Mouse (Mus musculus) lung, embryonic 14.5 days (tissue): ENCODE measurements around the gene Mst1r. TPM values are rescaled to one million over a fixed set of nuclear protein-coding genes. Genes with fewer than 3 reads are reported as not detected.

ENCODE experiments used
- ATAC-seq: fragments of 200-750 bp; cut with Nextera tagmentation; 2 replicates; pipeline ENCODE4 v1.8.0; 2017; ENCODE audit warnings: mild to moderate bottlenecking, moderate TSS enrichment, moderate library complexity; ENCODE audit not compliant: insufficient read depth
- DNase-seq: peaks from one replicate; pipeline ENCODE4 v3.0.0-alpha.2; 2015
- H3K27ac ChIP-seq: fragments of 300-500 bp; sonication (generic); 2 replicates; pipeline ENCODE4 v1.5.1; 2014; ENCODE audit warnings: low read depth, mild to moderate bottlenecking, moderate library complexity
- H3K27me3 ChIP-seq: fragments of 300-500 bp; sonication (generic); 2 replicates; pipeline ENCODE4 v1.6.1; 2014; ENCODE audit warnings: low read length, control low read depth; ENCODE audit not compliant: insufficient read depth
- H3K36me3 ChIP-seq: fragments of 300-500 bp; sonication (generic); 2 replicates; pipeline ENCODE4 v1.6.1; 2014; ENCODE audit warnings: control low read depth; ENCODE audit not compliant: insufficient read depth
- H3K4me1 ChIP-seq: fragments of 300-500 bp; sonication (generic); 2 replicates; pipeline ENCODE4 v1.6.1; 2014; ENCODE audit warnings: antibody characterized with exemption, control low read depth; ENCODE audit not compliant: insufficient read depth
- H3K4me2 ChIP-seq: fragments of 300-500 bp; sonication (generic); 2 replicates; pipeline ENCODE4 v1.6.1; 2014; ENCODE audit warnings: mild to moderate bottlenecking
- H3K4me3 ChIP-seq: fragments of 300-500 bp; sonication (generic); 2 replicates; pipeline ENCODE4 v1.5.1; 2014; ENCODE audit warnings: low read depth, low read length
- H3K9ac ChIP-seq: fragments of 300-500 bp; sonication (generic); 2 replicates; pipeline ENCODE4 v1.6.1; 2014
- H3K9me3 ChIP-seq: fragments of 300-500 bp; sonication (generic); 2 replicates; pipeline ENCODE4 v1.6.1; 2016; ENCODE audit warnings: low read depth, low read length, control low read depth
- CTCF ChIP-seq: IDR thresholded peaks from 2 replicates; pipeline ENCODE4 v1.5.1; 2016; ENCODE audit warnings: antibody characterized with exemption, low read depth
- WGBS: fragments of 180-500 bp; shearing (Covaris S2); extraction: QIAGEN DNeasy Blood & Tissue Kit; methylation state at CpG from one replicate; pipeline ENCODE4 v1.1.7; 2014; 5-methylcytosine and 5-hydroxymethylcytosine counted together
- polyA plus RNA-seq: library from polyadenylated mRNA; unstranded; fragments of >200 nt; fragmentation: Nextera tagmentation; extraction: Ambion mirVana; gene quantifications from 2 replicates; pipeline ENCODE4 v1.2.1, GENCODE M21; 2014

Gene Mst1r
- polyA plus RNA-seq, 1 experiment from 2014 or later, result 2.2 TPM

- Histone ChIP-seq H3K4me3 (no peak overlapping the region), H3K4me1 (0 out of 2 replicates have a peak, but pooled peaks cover 3% of the 10 kb centered on the region), H3K9me3 (no peaks in the 10 kb centered on the region), H3K27me3 (no peaks in the 10 kb centered on the region), H3K9ac (no peak overlapping the region), H3K36me3 (no peaks in the 10 kb centered on the region; the same call in 1 of the 2 replicates), H3K27ac (no peak overlapping the region), H3K4me2 (no peak overlapping the region)
- ATAC-seq, result no peak
- WGBS, result 63% methylated on average over 16 of the region's 16 CpGs
- no peak for DNase-seq
- TF ChIP-seq CTCF, result no peak
Observed at GRCm38 (mm10) chr9:107914764-107915420, 8.2 kb downstream of the Mst1r start.

GRCm38 (mm10) chr9:107917895-107918608, 11.4 kb downstream of the Mst1r start:
- Histone ChIP-seq H3K27me3 (no peaks in the 10 kb centered on the region), H3K27ac (no peak overlapping the region), H3K9ac (no peak overlapping the region), H3K9me3 (no peaks in the 10 kb centered on the region), H3K4me3 (no peak overlapping the region), H3K4me1 (no peaks in the 10 kb centered on the region), H3K4me2 (peak overlapping the region; percentile 13; the same call in 1 of the 2 replicates), H3K36me3 (no peaks in the 10 kb centered on the region; the same call in 1 of the 2 replicates)
- ATAC-seq (0 out of 2 replicates have a peak, but pooled peaks have one; percentile 36), DNase-seq (peak; percentile 86)
- 27% methylated on average over 13 of the region's 13 CpGs for WGBS
- TF ChIP-seq CTCF, result no peak

- Histone ChIP-seq H3K4me1 (no peaks in the 10 kb centered on the region), H3K4me3 (no peak overlapping the region), H3K27ac (no peak overlapping the region; the same call in 1 of the 2 replicates), H3K27me3 (no peaks in the 10 kb centered on the region), H3K9ac (no peak overlapping the region), H3K9me3 (no peaks in the 10 kb centered on the region), H3K4me2 (no peak overlapping the region), H3K36me3 (no peaks in the 10 kb centered on the region; the same call in 1 of the 2 replicates)
- ATAC-seq, result no peak
- WGBS, result 72% methylated on average over 6 of the region's 6 CpGs
- no peak for DNase-seq
- no peak for TF ChIP-seq CTCF
Observed at GRCm38 (mm10) chr9:107918884-107919283, 12.2 kb downstream of the Mst1r start.

DNA sequence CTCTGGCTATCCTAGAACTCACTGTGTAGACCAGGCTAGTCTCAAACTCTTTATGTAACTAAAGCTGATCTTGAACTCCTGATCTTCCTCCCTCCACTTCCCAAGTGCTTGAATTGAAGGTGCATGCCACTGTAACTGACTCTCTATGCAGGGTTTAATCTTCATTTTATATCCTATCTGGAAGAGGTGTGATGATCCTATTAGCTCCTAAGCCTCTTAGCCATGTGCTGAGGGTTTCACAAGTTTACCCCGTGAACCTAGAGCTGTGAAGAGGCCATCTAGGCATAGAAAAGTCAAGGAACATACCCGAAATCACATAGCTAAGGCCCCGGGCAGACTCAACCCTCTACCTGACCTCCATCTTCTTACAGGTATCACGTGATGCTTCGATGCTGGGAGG, 12.8 kb downstream of the Mst1r start:
- ATAC-seq, result no peak
- 70% methylated on average over 5 of the region's 5 CpGs for WGBS
- H3K4me3 ChIP-seq, result no peak overlapping the region
- H3K9me3 ChIP-seq, result no peaks in the 10 kb centered on the region
- H3K27ac ChIP-seq, result no peak overlapping the region
- H3K36me3 ChIP-seq, result no peaks in the 10 kb centered on the region; the same call in 1 of the 2 replicates
- H3K9ac ChIP-seq, result no peak overlapping the region
- no peak overlapping the region for H3K4me2 ChIP-seq
- no peak for TF ChIP-seq CTCF
- no peak for DNase-seq
- H3K27me3 ChIP-seq, result no peaks in the 10 kb centered on the region
- peaks cover 3% of the 10 kb centered on the region; the same call in 1 of the 2 replicates for H3K4me1 ChIP-seq

DNA sequence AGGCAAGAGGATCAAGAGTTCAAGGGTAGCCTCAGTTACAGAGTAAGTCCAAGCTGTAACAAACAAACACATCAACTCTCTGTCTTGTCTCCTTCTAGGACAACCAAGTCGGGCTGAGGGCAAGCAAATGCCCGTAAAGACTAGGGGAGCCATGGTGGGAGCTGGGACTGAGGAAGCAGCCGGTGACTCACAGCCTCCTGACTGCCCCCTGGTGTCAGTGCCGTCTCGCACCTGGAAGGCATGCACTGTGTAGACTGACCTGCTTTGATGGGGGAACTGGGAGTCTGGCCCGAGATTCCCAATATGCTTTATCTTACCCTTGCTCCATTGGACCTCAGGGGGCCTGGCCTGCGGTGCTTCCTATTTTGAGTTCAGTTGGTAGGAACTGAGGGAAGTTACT, 16.3 kb downstream of the Mst1r start:
- ATAC-seq, result no peak
- H3K27ac ChIP-seq, result no peak overlapping the region
- no peak for DNase-seq
- no peak overlapping the region for H3K4me2 ChIP-seq
- H3K9ac ChIP-seq, result no peak overlapping the region
- peak; percentile 61 for TF ChIP-seq CTCF
- 33% methylated on average over 7 of the region's 7 CpGs for WGBS
- no peaks in the 10 kb centered on the region for H3K27me3 ChIP-seq
- no peaks in the 10 kb centered on the region for H3K36me3 ChIP-seq
- peaks cover 4% of the 10 kb centered on the region for H3K4me1 ChIP-seq
- no peaks in the 10 kb centered on the region for H3K9me3 ChIP-seq
- H3K4me3 ChIP-seq, result no peak overlapping the region

DNA sequence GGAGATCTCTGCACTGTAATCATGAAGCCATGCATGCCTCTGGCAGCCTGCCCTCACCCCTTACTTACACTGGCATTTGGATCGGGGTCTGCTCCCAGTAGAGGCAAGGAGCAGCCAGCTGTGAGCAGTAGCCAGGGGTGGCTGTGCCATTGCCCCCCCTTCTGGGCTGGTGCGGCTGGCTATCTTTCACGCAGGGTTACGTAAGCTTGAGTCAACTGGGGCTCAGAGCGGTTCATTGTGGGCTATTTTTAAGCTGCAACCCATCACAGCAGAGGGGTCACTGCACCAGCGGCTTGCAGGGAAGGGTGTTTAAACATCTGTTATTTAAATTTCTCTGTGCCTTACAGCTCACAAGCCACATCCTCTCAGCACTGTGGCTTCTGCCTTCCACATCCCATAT, 17.3 kb downstream of the Mst1r start:
- peaks cover 8% of the 10 kb centered on the region for H3K4me1 ChIP-seq
- H3K27ac ChIP-seq, result no peak overlapping the region
- no peak for TF ChIP-seq CTCF
- 32% methylated on average over 6 of the region's 6 CpGs for WGBS
- H3K36me3 ChIP-seq, result no peaks in the 10 kb centered on the region
- H3K9ac ChIP-seq, result no peak overlapping the region
- H3K4me3 ChIP-seq, result no peak overlapping the region
- no peaks in the 10 kb centered on the region for H3K9me3 ChIP-seq
- ATAC-seq, result no peak
- peak; percentile 65 for DNase-seq
- H3K4me2 ChIP-seq, result no peak overlapping the region
- no peaks in the 10 kb centered on the region for H3K27me3 ChIP-seq

GRCm38 (mm10) chr9:107925251-107925650, 18.6 kb downstream of the Mst1r start:
- Histone ChIP-seq H3K9ac (no peak overlapping the region), H3K27ac (no peak overlapping the region), H3K4me1 (peaks cover 8% of the 10 kb centered on the region), H3K4me2 (no peak overlapping the region), H3K27me3 (no peaks in the 10 kb centered on the region), H3K4me3 (no peak overlapping the region), H3K9me3 (no peaks in the 10 kb centered on the region), H3K36me3 (no peaks in the 10 kb centered on the region)
- DNase-seq (no peak), ATAC-seq (no peak)
- TF ChIP-seq CTCF, result no peak
- WGBS, result 34% methylated on average over 3 of the region's 3 CpGs
